Mouse (Mus musculus) heart, postnatal 0 days (tissue): Measurements from ENCODE around the gene Rars. TPM values are rescaled to one million over a fixed set of nuclear protein-coding genes. Genes with fewer than 3 reads are reported as not detected.

ENCODE experiments used
- ATAC-seq: fragments of 200-750 bp; cut with Nextera tagmentation; 2 replicates; pipeline ENCODE4 v1.8.0; 2017; ENCODE audit warnings: low read depth, moderate number of reproducible peaks, moderate library complexity; ENCODE audit not compliant: insufficient read depth
- DNase-seq: peaks from one replicate; pipeline ENCODE4 v3.0.0-alpha.2; 2016; ENCODE audit warnings: low spot score
- H3K27ac ChIP-seq: fragments of 300-500 bp; sonication (generic); 2 replicates; pipeline ENCODE4 v1.5.1; 2014; ENCODE audit warnings: low read depth, mild to moderate bottlenecking
- H3K27me3 ChIP-seq: fragments of 300-500 bp; sonication (generic); 2 replicates; pipeline ENCODE4 v1.6.1; 2014; ENCODE audit warnings: low read length, mixed read lengths; ENCODE audit not compliant: control insufficient read depth, insufficient read depth
- H3K36me3 ChIP-seq: fragments of 300-500 bp; sonication (generic); replicated peaks from 2 replicates; pipeline ENCODE4 v1.6.1; 2014; ENCODE audit warnings: low read length, mixed read lengths; ENCODE audit not compliant: control insufficient read depth, insufficient read depth
- H3K4me1 ChIP-seq: fragments of 300-500 bp; sonication (generic); 2 replicates; pipeline ENCODE4 v1.6.1; 2014; ENCODE audit warnings: antibody characterized with exemption; ENCODE audit not compliant: control insufficient read depth, insufficient read depth
- H3K4me2 ChIP-seq: fragments of 300-500 bp; sonication (generic); 2 replicates; pipeline ENCODE4 v1.6.1; 2014; ENCODE audit warnings: low read depth, mild to moderate bottlenecking, low read length, moderate library complexity
- H3K4me3 ChIP-seq: fragments of 300-500 bp; sonication (generic); 2 replicates; pipeline ENCODE4 v1.5.1; 2014; ENCODE audit warnings: low read depth, low read length
- H3K9ac ChIP-seq: fragments of 300-500 bp; sonication (generic); replicated peaks from 2 replicates; pipeline ENCODE4 v1.6.1; 2014; ENCODE audit warnings: low read depth, low read length, mixed read lengths
- H3K9me3 ChIP-seq: fragments of 300-500 bp; sonication (generic); replicated peaks from 2 replicates; pipeline ENCODE4 v1.6.1; 2016; ENCODE audit warnings: low read length; ENCODE audit not compliant: control insufficient read depth
- CTCF ChIP-seq: IDR thresholded peaks from 2 replicates; pipeline ENCODE4 v1.5.1; 2016; ENCODE audit warnings: antibody characterized with exemption, control low read depth, low read depth
- EP300 ChIP-seq: IDR thresholded peaks from 2 replicates; pipeline ENCODE4 v1.6.1; 2016; ENCODE audit warnings: antibody characterized with exemption, low read depth
- WGBS: fragments of 180-500 bp; shearing (Covaris S2); extraction: QIAGEN DNeasy Blood & Tissue Kit; methylation state at CpG from one replicate; pipeline ENCODE4 v1.1.7; 2014; 5-methylcytosine and 5-hydroxymethylcytosine counted together
- polyA plus RNA-seq: library from polyadenylated mRNA; unstranded; fragments of >200 nt; fragmentation: Nextera tagmentation; extraction: Ambion mirVana; gene quantifications from 2 replicates; pipeline ENCODE4 v1.2.1, GENCODE M21; 2015
- total RNA-seq: library from RNA; depleted of rRNA; stranded (reverse); fragments of >200 nt; gene quantifications from 2 replicates; pipeline ENCODE4 v1.2.3, GENCODE M21; 2014; ENCODE audit warnings: low replicate concordance

Gene Rars
- total and polyA plus RNA-seq, 2 experiments from 2014 or later: 16.9 to 38.0 TPM

DNA sequence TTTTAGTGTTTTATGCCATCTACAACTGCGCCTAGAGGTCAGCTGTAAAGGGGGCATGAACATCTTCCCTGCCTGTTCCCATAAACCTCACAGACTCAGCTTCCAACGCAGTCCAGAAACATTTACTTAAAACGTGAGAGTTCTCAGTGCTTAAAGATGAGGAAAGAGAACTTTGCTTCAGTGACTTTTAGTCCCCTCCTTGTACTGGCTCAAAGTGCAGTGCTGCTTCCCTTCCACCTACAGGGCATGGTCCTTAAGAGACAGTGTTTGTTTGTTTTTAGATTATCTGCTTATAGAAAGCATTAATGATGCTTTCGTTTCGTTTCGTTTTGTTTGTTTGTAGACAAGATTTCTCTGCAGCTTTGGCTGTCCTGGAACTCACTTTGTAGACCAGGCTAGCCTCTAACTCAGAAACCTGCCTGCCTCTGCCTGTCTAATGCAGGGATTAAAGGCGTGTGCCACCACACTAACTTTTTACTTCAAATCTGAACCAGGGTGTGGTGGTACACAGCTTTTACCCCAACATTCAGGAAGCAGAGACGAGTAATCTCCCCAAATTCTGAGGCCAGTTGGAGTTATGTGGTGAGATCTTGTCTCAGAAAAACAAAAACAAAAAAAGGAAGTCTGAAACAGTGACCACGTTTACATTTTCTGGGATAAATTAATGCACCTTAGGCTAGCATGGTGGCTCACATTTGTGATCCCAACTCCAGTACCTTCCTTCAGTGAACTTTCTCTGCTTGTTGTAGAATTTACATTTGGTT, 63.4 kb downstream of the Rars start:
- no peaks in the 10 kb centered on the region for H3K27me3 ChIP-seq
- peaks cover 9% of the 10 kb centered on the region for H3K4me1 ChIP-seq
- no peaks in the 10 kb centered on the region for H3K9me3 ChIP-seq
- peak overlapping the region; percentile 81 for H3K4me3 ChIP-seq
- ATAC-seq (no peak), DNase-seq (no peak)
- H3K4me2 ChIP-seq: peak overlapping the region; percentile 87
- H3K9ac ChIP-seq: peak overlapping the region; percentile 93; the same call in 1 of the 2 replicates
- no peak overlapping the region for H3K27ac ChIP-seq
- TF ChIP-seq EP300 (no peak), CTCF (no peak)
- H3K36me3 ChIP-seq: no peaks in the 10 kb centered on the region
- 60% methylated on average over 9 of the region's 9 CpGs for WGBS

GRCm38 (mm10) chr11:35769746-35770437, 64.4 kb downstream of the Rars start:
- TF ChIP-seq EP300 (no peak), CTCF (no peak)
- Histone ChIP-seq H3K9me3 (no peaks in the 10 kb centered on the region), H3K4me2 (peak overlapping the region; percentile 87), H3K9ac (peak overlapping the region; percentile 93), H3K27me3 (no peaks in the 10 kb centered on the region), H3K36me3 (no peaks in the 10 kb centered on the region), H3K27ac (peak overlapping the region; percentile 94), H3K4me1 (peaks cover 9% of the 10 kb centered on the region), H3K4me3 (peak overlapping the region; percentile 81)
- ATAC-seq: peak; percentile 85
- DNase-seq: peak; percentile 71
- WGBS: 0% methylated on average over 26 of the region's 41 CpGs

- Histone ChIP-seq H3K9ac (peak within 1 kb of the TSS; percentile 93), H3K36me3 (no peaks in the 10 kb centered on the region), H3K4me2 (peak within 1 kb of the TSS; percentile 87), H3K4me1 (peaks cover 9% of the 10 kb centered on the region), H3K27me3 (no peaks in the 10 kb centered on the region), H3K9me3 (no peaks in the 10 kb centered on the region), H3K4me3 (peak within 1 kb of the TSS; percentile 81), H3K27ac (peak within 1 kb of the TSS; percentile 94)
- DNase-seq (peak; percentile 99), ATAC-seq (peak; percentile 100)
- WGBS: under 1% methylated on average over 37 of the region's 50 CpGs
- TF ChIP-seq CTCF (no peak), EP300 (no peak)
Observed at GRCm38 (mm10) chr11:35769188-35769745, 65.0 kb downstream of the Rars start, which contains the start of gene Pank3. TSS of gene Pank3 (plus strand) at chr11:35769484.

- H3K4me3 ChIP-seq: no peak overlapping the region
- WGBS: 77% methylated on average over 5 of the region's 5 CpGs
- ATAC-seq: no peak
Observed at GRCm38 (mm10) chr11:35766845-35767244, 67.5 kb downstream of the Rars start.

GRCm38 (mm10) chr11:35760627-35761003, 73.7 kb downstream of the Rars start:
- TF ChIP-seq EP300 (no peak), CTCF (no peak)
- no peak overlapping the region for H3K9ac ChIP-seq
- no peaks in the 10 kb centered on the region for H3K9me3 ChIP-seq
- no peaks in the 10 kb centered on the region for H3K4me1 ChIP-seq
- no peak for ATAC-seq
- no peaks in the 10 kb centered on the region for H3K36me3 ChIP-seq
- WGBS: 84% methylated on average over 4 of the region's 4 CpGs
- DNase-seq: no peak
- no peaks in the 10 kb centered on the region for H3K27me3 ChIP-seq
- no peak overlapping the region for H3K27ac ChIP-seq
- no peak overlapping the region for H3K4me3 ChIP-seq
- no peak overlapping the region for H3K4me2 ChIP-seq

More at GRCm38 (mm10) chr11:35766845-35767244, 67.5 kb downstream of the Rars start:
- Histone ChIP-seq H3K27ac (no peak overlapping the region), H3K9me3 (no peaks in the 10 kb centered on the region), H3K4me2 (no peak overlapping the region), H3K36me3 (no peaks in the 10 kb centered on the region), H3K4me1 (peaks cover 9% of the 10 kb centered on the region), H3K27me3 (no peaks in the 10 kb centered on the region), H3K9ac (no peak overlapping the region)
- TF ChIP-seq CTCF: no peak
- no peak for TF ChIP-seq EP300
- no peak for DNase-seq
